ENCODE assay signal across 10 mouse cellular contexts in genomic region chr2:116820831-116821745, GRCm38 (mm10). TPM values are rescaled to one million over a fixed set of nuclear protein-coding genes. Genes with fewer than 3 reads are reported as not detected.
DNase-seq lines count a peak whose midpoint lies in the region; ATAC-seq lines count a peak whose summit lies in the region.
"Had no signal": no experiment of that assay in that cellular context is flagged by ENCODE, and none has a peak within 500 bp of the region (broad histone marks: within the 10 kb centered on the region; RNA-seq: fewer than 3 reads in every experiment).

No protein-coding gene starts in this region.

- ATAC-seq in frontal cortex, adult (ENCODE audit: low TSS enrichment), result peak; percentile 73
- no peak for ATAC-seq in megakaryocyte-erythroid progenitor cell, adult 5-6 weeks (replicated peaks; ENCODE audit: low FRiP score, low TSS enrichment, poor library complexity, severe bottlenecking)

- DNase-seq in frontal cortex, postnatal 25 days (ENCODE audit: low spot score in 2 of 2), result no peak
- DNase-seq in right cerebral cortex, adult 2 months (ENCODE audit: low spot score in 2 of 2), result peak; percentile 38 to 44
- DNase-seq in right cerebral cortex, postnatal 36 days (ENCODE audit: low spot score in 2 of 2), result no peak
- DNase-seq in layer of hippocampus, adult 9-10 months (ENCODE audit: low spot score), result peak; percentile 24
- peak; percentile 74 for DNase-seq in retina, postnatal 1 day
- no peak for DNase-seq in urinary bladder, postnatal 4 days (ENCODE audit: low spot score in 2 of 2)

RNA-seq across cellular contexts. Expression of gene Tmco5, which starts 57.4 kb away (rescaled TPM):
- not detected in 2 replicates for total RNA-seq in megakaryocyte-erythroid progenitor cell, adult 5-6 weeks (2014; fragmentation: Nextera tagmentation)
- not detected in 2 replicates for total RNA-seq in megakaryocyte-erythroid progenitor cell, adult 5-6 weeks (2017)
- total RNA-seq: G1E; liver, adult 2 months had no signal

Comparison
In these comparisons a context has a peak if more than half of its experiments do, and no peak if none do; other contexts are left out.
1. DNase-seq: peak in right cerebral cortex, adult 2 months (2 of 2), layer of hippocampus, adult 9-10 months (single experiment) and retina, postnatal 1 day (single experiment); none in frontal cortex, postnatal 25 days (0 of 2), right cerebral cortex, postnatal 36 days (0 of 2) and urinary bladder, postnatal 4 days (0 of 2).